Mouse (Mus musculus) urinary bladder, postnatal 10 days (tissue): ENCODE results near the gene Tmem176b.

ENCODE experiments used
- DNase-seq: peaks from one replicate; pipeline ENCODE4 v3.0.0; 2022; ENCODE audit warnings: low spot score

Tmem176b gene

GRCm38 (mm10) chr6:48787867-48788266 lies 53.4 kb downstream of the Tmem176b start:
- DNase-seq, result no peak

DNA sequence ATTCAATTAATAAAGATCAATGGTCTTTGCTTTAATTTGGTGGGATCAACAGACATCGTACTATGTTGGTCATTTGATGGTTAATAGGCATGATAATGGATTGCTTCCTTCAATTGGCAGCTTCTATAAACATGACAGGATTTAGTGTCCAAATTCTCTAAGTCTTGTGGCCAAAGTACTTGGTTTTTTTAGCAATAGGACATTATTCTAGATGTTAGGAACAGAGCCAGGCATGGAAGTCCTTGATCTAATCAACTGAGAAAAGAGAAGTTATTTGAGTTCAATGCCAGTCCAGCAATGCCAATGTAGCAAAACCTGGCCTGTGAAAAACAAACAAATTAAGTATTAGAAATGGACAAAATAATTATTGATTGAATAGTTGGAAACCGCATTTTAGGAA lies 55.7 kb downstream of the Tmem176b start:
- no peak for DNase-seq

DNA sequence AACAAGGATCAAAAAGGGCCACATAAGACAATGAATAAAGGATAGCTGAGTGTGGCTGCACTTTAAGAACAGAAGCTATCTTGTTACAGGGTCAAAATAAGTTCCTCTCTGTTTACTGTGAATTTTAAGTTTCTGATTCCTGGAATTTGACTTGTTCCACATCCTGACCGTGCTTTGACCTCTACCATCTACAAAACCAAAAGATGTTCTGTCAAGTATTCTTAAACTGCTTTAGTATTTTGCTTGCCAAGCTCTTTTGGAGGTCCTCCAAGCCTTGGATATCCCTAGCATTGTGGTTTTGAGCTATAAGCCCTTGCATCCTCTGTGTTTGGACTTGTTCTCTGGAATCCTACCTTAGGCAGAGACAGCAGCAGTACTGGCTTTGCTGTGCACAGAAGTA lies 56.1 kb downstream of the Tmem176b start:
- DNase-seq, result no peak

- DNase-seq, result no peak
Measured at GRCm38 (mm10) chr6:48784406-48784805, 56.9 kb downstream of the Tmem176b start.
